Mouse (Mus musculus) adrenal gland (tissue): ENCODE measurements around the gene Crk.

Experiments used
- intact Hi-C: fragments of 180-260 bp; cut with DNase I; formaldehyde crosslinking; loops from one replicate; pipeline ENCODE4 v1.15.1; 2025

The Crk gene

GRCm38 (mm10) chr11:75655621-75656545 is 23.2 kb upstream of the Crk start:
- intact Hi-C loops: loop anchor here (2.0 kb wide), 1 partner anchor 21 kb away; no protein-coding TSS in a partner anchor

GRCm38 (mm10) chr11:75656621-75657590 is 22.2 kb upstream of the Crk start:
- intact Hi-C loops: loop anchor here (2.0 kb wide), 1 partner anchor 20 kb away; no protein-coding TSS in a partner anchor

GRCm38 (mm10) chr11:75657841-75658240 is 21.2 kb upstream of the Crk start:
- intact Hi-C loops: loop anchor here (2.0 kb wide), 1 partner anchor 19 kb away; no protein-coding TSS in a partner anchor

- intact Hi-C loops: no loop called here
Observed at GRCm38 (mm10) chr11:75658311-75658710, 20.7 kb upstream of the Crk start.

- intact Hi-C loops: no loop called here
Observed at GRCm38 (mm10) chr11:75658996-75659750, 19.9 kb upstream of the Crk start.

- intact Hi-C loops: no loop called here
Observed at GRCm38 (mm10) chr11:75660081-75660590, 18.9 kb upstream of the Crk start.

GRCm38 (mm10) chr11:75660941-75661800 is 17.9 kb upstream of the Crk start:
- intact Hi-C loops: no loop called here

- intact Hi-C loops: no loop called here
Observed at GRCm38 (mm10) chr11:75662131-75662530, 16.9 kb upstream of the Crk start.

GRCm38 (mm10) chr11:75666296-75666695 is 12.8 kb upstream of the Crk start:
- intact Hi-C loops: no loop called here

- intact Hi-C loops: no loop called here
Observed at GRCm38 (mm10) chr11:75668621-75669020, 10.4 kb upstream of the Crk start.

- intact Hi-C loops: no loop called here
Observed at GRCm38 (mm10) chr11:75669176-75669852, 9.7 kb upstream of the Crk start.

- intact Hi-C loops: no loop called here
Observed at GRCm38 (mm10) chr11:75669853-75670200, 9.2 kb upstream of the Crk start.

- intact Hi-C loops: no loop called here
Observed at GRCm38 (mm10) chr11:75671426-75672180, 7.5 kb upstream of the Crk start.

- intact Hi-C loops: no loop called here
Observed at GRCm38 (mm10) chr11:75673411-75673810, 5.6 kb upstream of the Crk start.

- intact Hi-C loops: no loop called here
Observed at GRCm38 (mm10) chr11:75674875-75675274, 4.2 kb upstream of the Crk start.

GRCm38 (mm10) chr11:75677881-75678746 is 945 bp upstream of the Crk start:
- intact Hi-C loops: loop anchor here (2.0 kb wide), 1 partner anchor 21 kb away; no protein-coding TSS in a partner anchor

- intact Hi-C loops: no loop called here
Observed at GRCm38 (mm10) chr11:75679439-75680171, 546 bp downstream of the Crk start.
